Mouse (Mus musculus) CH12.LX (cell line): Measurements from ENCODE around the gene Dand5. TPM values are rescaled to one million over a fixed set of nuclear protein-coding genes. Genes with fewer than 3 reads are reported as not detected.
A peak's percentile ranks its signal among the peaks of the same experiment; 100 is the strongest.

Experiments
- DNase-seq: peaks from one replicate; pipeline ENCODE4 v3.0.0-alpha.2; 2013; ENCODE audit errors: extremely low read depth
- H3K27ac ChIP-seq: 2 replicates; pipeline ENCODE4 v1.5.1; 2012; ENCODE audit warnings: low read depth, mild to moderate bottlenecking, control low read depth, moderate library complexity; ENCODE audit not compliant: insufficient read depth
- H3K27me3 ChIP-seq: replicated peaks from 2 replicates; pipeline ENCODE3; 2012; ENCODE audit warnings: inconsistent platforms
- H3K36me3 ChIP-seq, 2 experiments: replicated peaks in 1 of 2; 2 replicates each; pipeline versions ENCODE3 to v1.6.1; 2012; ENCODE audit warnings: inconsistent platforms in 1 of 2, low read length in 1 of 2, mild to moderate bottlenecking in 1 of 2, mixed read lengths in 1 of 2, moderate library complexity in 1 of 2; ENCODE audit not compliant: control insufficient read depth in 1 of 2, insufficient read depth in 1 of 2
- H3K4me1 ChIP-seq, 2 experiments: 2 replicates each; pipeline ENCODE4 v1.6.1; 2012; ENCODE audit warnings: inconsistent platforms in 1 of 2, moderate library complexity in 1 of 2; ENCODE audit not compliant: insufficient read depth in 2 of 2, control insufficient read depth in 1 of 2
- H3K4me2 ChIP-seq: 2 replicates; pipeline ENCODE4 v1.6.1; 2012; ENCODE audit warnings: low read depth, mild to moderate bottlenecking, control low read depth; ENCODE audit not compliant: poor library complexity, insufficient read depth, severe bottlenecking
- H3K4me3 ChIP-seq, 3 experiments: fragments of 150-350 bp in 1 of 3; sonication (generic) in 1 of 3; replicated peaks in 1 of 3; 2 replicates each; pipeline versions ENCODE3 to v1.5.1; 2011 to 2012; ENCODE audit warnings: low read depth in 2 of 3, low read length in 2 of 3, mild to moderate bottlenecking in 2 of 3, moderate library complexity in 2 of 3, control low read depth in 1 of 3, improper control_type of control experiment in 1 of 3, inconsistent platforms in 1 of 3, mixed read lengths in 1 of 3; ENCODE audit not compliant: poor library complexity in 1 of 3
- H3K79me2 ChIP-seq: replicated peaks from 2 replicates; pipeline ENCODE4 v1.6.1; 2012; ENCODE audit warnings: mild to moderate bottlenecking, moderate library complexity; ENCODE audit not compliant: control insufficient read depth, poor library complexity, insufficient read depth, severe bottlenecking; ENCODE audit errors: extremely low read depth
- H3K9ac ChIP-seq: 2 replicates; pipeline ENCODE4 v1.6.1; 2012; ENCODE audit warnings: low read depth, mild to moderate bottlenecking, control low read depth, moderate library complexity; ENCODE audit not compliant: insufficient read depth
- H3K9me3 ChIP-seq: replicated peaks from 2 replicates; pipeline ENCODE3; 2012; ENCODE audit warnings: low read length, inconsistent platforms, mixed read lengths
- BHLHE40 ChIP-seq: IDR thresholded peaks from 2 replicates; pipeline ENCODE4 v1.6.1; 2011; ENCODE audit warnings: mild to moderate bottlenecking, low read depth, low read length, improper control_type of control experiment
- CHD2 ChIP-seq: IDR thresholded peaks from 2 replicates; pipeline ENCODE4 v1.6.1; 2011; ENCODE audit warnings: low read length, improper control_type of control experiment
- ELF1 ChIP-seq: IDR thresholded peaks from 2 replicates; pipeline ENCODE4 v1.6.1; 2014; ENCODE audit warnings: low read depth, mild to moderate bottlenecking, inconsistent platforms, low read length, improper control_type of control experiment
- ETS1 ChIP-seq: conservative IDR thresholded peaks from 2 replicates; pipeline ENCODE4 v1.6.1; 2012; ENCODE audit warnings: low read depth, mild to moderate bottlenecking, inconsistent platforms, low read length, improper control_type of control experiment, moderate library complexity
- IRF4 ChIP-seq: IDR thresholded peaks from 2 replicates; pipeline ENCODE4 v1.6.1; 2014; ENCODE audit warnings: low read depth, mild to moderate bottlenecking, inconsistent platforms, low read length, improper control_type of control experiment
- JUND ChIP-seq: conservative IDR thresholded peaks from 2 replicates; pipeline ENCODE4 v1.6.1; 2011; ENCODE audit warnings: low read depth, low read length, improper control_type of control experiment
- MAFK ChIP-seq: IDR thresholded peaks from 2 replicates; pipeline ENCODE4 v1.6.1; 2011; ENCODE audit warnings: low read length, improper control_type of control experiment; ENCODE audit not compliant: insufficient replicate concordance
- MAZ ChIP-seq: IDR thresholded peaks from 2 replicates; pipeline ENCODE4 v1.6.1; 2012; ENCODE audit warnings: low read depth, mild to moderate bottlenecking, inconsistent platforms, low read length, improper control_type of control experiment, moderate library complexity
- MXI1 ChIP-seq: IDR thresholded peaks from 2 replicates; pipeline ENCODE4 v1.6.1; 2011; ENCODE audit warnings: mild to moderate bottlenecking, low read depth, low read length, improper control_type of control experiment
- NELFE ChIP-seq: IDR thresholded peaks from 2 replicates; pipeline ENCODE4 v1.6.1; 2011; ENCODE audit warnings: low read depth, low read length, improper control_type of control experiment
- PAX5 ChIP-seq: IDR thresholded peaks from 2 replicates; pipeline ENCODE4 v1.6.1; 2012; ENCODE audit warnings: low read length, inconsistent platforms, mixed read lengths
- POLR2A ChIP-seq: IDR thresholded peaks from 2 replicates; pipeline ENCODE4 v1.6.1; 2011; ENCODE audit warnings: low read depth, mild to moderate bottlenecking, improper control_type of control experiment, low read length
- RAD21 ChIP-seq: IDR thresholded peaks from 2 replicates; pipeline ENCODE4 v1.6.1; 2011; ENCODE audit warnings: low read depth, mild to moderate bottlenecking, low read length, improper control_type of control experiment, moderate library complexity
- TBP ChIP-seq: conservative IDR thresholded peaks from 2 replicates; pipeline ENCODE4 v1.6.1; 2011; ENCODE audit warnings: low read depth, low read length, improper control_type of control experiment
- TCF12 ChIP-seq: IDR thresholded peaks from 2 replicates; pipeline ENCODE4 v1.6.1; 2014; ENCODE audit warnings: low read depth, mild to moderate bottlenecking, inconsistent platforms, low read length, improper control_type of control experiment
- USF1 ChIP-seq: IDR thresholded peaks from 2 replicates; pipeline ENCODE4 v1.6.1; 2014; ENCODE audit warnings: low read depth, mild to moderate bottlenecking, inconsistent platforms, low read length, improper control_type of control experiment
- USF2 ChIP-seq: conservative IDR thresholded peaks from 2 replicates; pipeline ENCODE4 v1.6.1; 2011; ENCODE audit warnings: low read depth, low read length, improper control_type of control experiment
- ZMIZ1 ChIP-seq: IDR thresholded peaks from 2 replicates; pipeline ENCODE4 v1.6.1; 2012; ENCODE audit warnings: low read depth, mild to moderate bottlenecking, inconsistent platforms, low read length, improper control_type of control experiment
- ZNF384 ChIP-seq: IDR thresholded peaks from 2 replicates; pipeline ENCODE4 v1.6.1; 2012; ENCODE audit warnings: low read depth, low read length, improper control_type of control experiment, inconsistent platforms
- dilution Hi-C: fragments of 300-500 bp; cut with MboI; formaldehyde crosslinking; loops from 2 replicates; pipeline ENCODE4 v1.14.3; 2020; ENCODE audit warnings: low sequenced_read_pairs; ENCODE audit not compliant: extremely low pct_unique_long_range_greater_than_20kb, extremely low pct_ligation_motif_present
- in situ Hi-C: fragments of 300-500 bp; cut with MboI; formaldehyde crosslinking; loops from 3 replicates; pipeline ENCODE4 v1.14.3; 2019; ENCODE audit warnings: low sequenced_read_pairs, low pct_ligation_motif_present, low pct_unique_long_range_greater_than_20kb, mixed read lengths
- polyA plus RNA-seq: library from polyadenylated mRNA; unstranded; fragments of >175 nt; gene quantifications from 2 replicates; pipeline ENCODE4 v1.2.1, GENCODE M21; 2012; ENCODE audit warnings: low read depth; ENCODE audit not compliant: insufficient read length
- total RNA-seq, 2 experiments: library from RNA; depleted of rRNA; stranded (reverse); fragments of 300-350 nt in 1 of 2; fragments of >200 nt in 1 of 2; gene quantifications; 2 replicates each; pipeline ENCODE4 v1.2.3; 2012 to 2014

Dand5 gene
- total and polyA plus RNA-seq, 3 experiments = 1.4 to 1.7 (median 1.5) TPM

GRCm38 (mm10) chr8:84839411-84839810 is 16.8 kb upstream of the Dand5 start:
- no peak for DNase-seq
- dilution Hi-C loops = no loop called here
- Histone ChIP-seq H3K4me2 (peak overlapping the region; percentile 94), H3K27ac (no peak overlapping the region; the same call in 1 of the 2 replicates), H3K9me3 (no peaks in the 10 kb centered on the region), H3K4me1 (peaks cover 10 to 78% of the 10 kb centered on the region in 2 experiments), H3K36me3 (peaks cover 72 to 81% of the 10 kb centered on the region in 2 experiments), H3K27me3 (no peaks in the 10 kb centered on the region), H3K79me2 (peaks cover 29% of the 10 kb centered on the region), H3K4me3 (peak overlapping the region; percentile 78 to 85 (median 83)), H3K9ac (peak overlapping the region; percentile 87)
- TF ChIP-seq NELFE = no peak
- TF ChIP-seq USF2 = no peak
- no peak for TF ChIP-seq TCF12
- TF ChIP-seq BHLHE40 = no peak
- no peak for TF ChIP-seq RAD21
- TF ChIP-seq PAX5 = no peak
- no peak for TF ChIP-seq MXI1
- TF ChIP-seq IRF4 = no peak
- TF ChIP-seq ELF1 = no peak
- TF ChIP-seq MAZ = no peak
- TF ChIP-seq USF1 = no peak
- no peak for TF ChIP-seq TBP
- no peak for TF ChIP-seq ZNF384
- no peak for TF ChIP-seq MAFK
- TF ChIP-seq ETS1 = no peak
- TF ChIP-seq POLR2A = no peak
- TF ChIP-seq JUND = no peak
- no peak for TF ChIP-seq CHD2
- in situ Hi-C loops = no loop called here

GRCm38 (mm10) chr8:84838513-84838912 is 15.9 kb upstream of the Dand5 start:
- TF ChIP-seq ZMIZ1 = no peak
- TF ChIP-seq, all 38 proteins: peak for 0
- H3K36me3 ChIP-seq = peaks cover 70 to 81% of the 10 kb centered on the region in 2 experiments
- H3K9me3 ChIP-seq = no peaks in the 10 kb centered on the region
- no peaks in the 10 kb centered on the region for H3K27me3 ChIP-seq
- H3K79me2 ChIP-seq = peaks cover 27% of the 10 kb centered on the region
- no peak for DNase-seq
- in situ Hi-C loops = no loop called here
- dilution Hi-C loops = no loop called here
- peaks cover 8 to 78% of the 10 kb centered on the region in 2 experiments; a peak in 3 of 4 replicates for H3K4me1 ChIP-seq
- H3K4me3 ChIP-seq = no peak overlapping the region
- H3K9ac ChIP-seq = no peak overlapping the region
- no peak overlapping the region for H3K4me2 ChIP-seq
- no peak overlapping the region for H3K27ac ChIP-seq
